Mouse (Mus musculus): ENCODE results near the gene Tmem239. TPM values are rescaled to one million over a fixed set of nuclear protein-coding genes. Genes with fewer than 3 reads are reported as not detected.
A peak's percentile ranks its signal among the peaks of the same experiment; 100 is the strongest.

Tmem239 gene
- polyA plus RNA-seq, 1 experiment: not detected

GRCm38 (mm10) chr2:130436769-130437168 is 30.5 kb downstream of the Tmem239 start:
- Histone ChIP-seq H3K4me1 (ENCODE audit: control insufficient read depth, insufficient read depth, insufficient read length) (no peaks in the 10 kb centered on the region), H3K36me3 (ENCODE audit: control insufficient read depth, insufficient read depth, low read length) (peaks cover 34% of the 10 kb centered on the region), H3K27me3 (ENCODE audit: control insufficient read depth, insufficient read depth, low read length) (no peaks in the 10 kb centered on the region), H3K27ac (ENCODE audit: insufficient read depth, low read length) (no peak overlapping the region), H3K4me3 (ENCODE audit: extremely low read depth, insufficient read depth, insufficient read length) (no peak overlapping the region)
- WGBS: 89% methylated on average over 1 of the region's 1 CpGs
- no peak for DNase-seq (ENCODE audit: low read depth in 1 of 2, low spot score in 2 of 2)
- no peak for TF ChIP-seq POLR2A (IDR thresholded peaks at IDR 0.05; ENCODE audit: low read depth, low read length)

DNA sequence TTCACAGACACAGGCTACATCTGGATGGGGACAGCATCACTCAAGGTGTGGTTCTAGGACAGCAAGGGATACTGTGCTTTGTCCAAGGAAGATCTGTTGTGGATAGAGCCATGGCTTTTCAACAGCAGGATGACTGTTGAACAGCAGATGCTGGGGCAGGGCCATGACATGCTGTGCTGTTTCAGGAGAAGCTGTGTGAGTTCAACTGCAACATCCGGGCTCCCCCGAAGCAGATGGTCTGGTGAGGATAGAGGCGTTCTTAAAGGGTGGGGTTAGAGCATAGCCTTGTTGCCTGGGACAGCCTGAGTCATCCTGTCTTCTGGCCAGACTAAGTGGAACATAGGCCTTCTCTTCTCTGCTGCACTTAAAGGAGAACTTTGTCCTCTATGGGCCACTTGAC is 32.6 kb downstream of the Tmem239 start:
- Histone ChIP-seq H3K27ac (ENCODE audit: insufficient read depth, low read length) (no peak overlapping the region), H3K27me3 (ENCODE audit: control insufficient read depth, insufficient read depth, low read length) (no peaks in the 10 kb centered on the region), H3K4me1 (ENCODE audit: control insufficient read depth, insufficient read depth, insufficient read length) (no peaks in the 10 kb centered on the region), H3K4me3 (ENCODE audit: extremely low read depth, insufficient read depth, insufficient read length) (no peak overlapping the region), H3K36me3 (ENCODE audit: control insufficient read depth, insufficient read depth, low read length) (peaks cover 52% of the 10 kb centered on the region)
- DNase-seq (ENCODE audit: low read depth in 1 of 2, low spot score in 2 of 2): no peak
- TF ChIP-seq POLR2A (IDR thresholded peaks at IDR 0.05; ENCODE audit: low read depth, low read length) (no peak), CTCF (IDR thresholded peaks at IDR 0.05; ENCODE audit: extremely low read depth, insufficient read depth, insufficient read length, insufficient replicate concordance) (no peak)
- WGBS: 87% methylated on average over 3 of the region's 3 CpGs

DNA sequence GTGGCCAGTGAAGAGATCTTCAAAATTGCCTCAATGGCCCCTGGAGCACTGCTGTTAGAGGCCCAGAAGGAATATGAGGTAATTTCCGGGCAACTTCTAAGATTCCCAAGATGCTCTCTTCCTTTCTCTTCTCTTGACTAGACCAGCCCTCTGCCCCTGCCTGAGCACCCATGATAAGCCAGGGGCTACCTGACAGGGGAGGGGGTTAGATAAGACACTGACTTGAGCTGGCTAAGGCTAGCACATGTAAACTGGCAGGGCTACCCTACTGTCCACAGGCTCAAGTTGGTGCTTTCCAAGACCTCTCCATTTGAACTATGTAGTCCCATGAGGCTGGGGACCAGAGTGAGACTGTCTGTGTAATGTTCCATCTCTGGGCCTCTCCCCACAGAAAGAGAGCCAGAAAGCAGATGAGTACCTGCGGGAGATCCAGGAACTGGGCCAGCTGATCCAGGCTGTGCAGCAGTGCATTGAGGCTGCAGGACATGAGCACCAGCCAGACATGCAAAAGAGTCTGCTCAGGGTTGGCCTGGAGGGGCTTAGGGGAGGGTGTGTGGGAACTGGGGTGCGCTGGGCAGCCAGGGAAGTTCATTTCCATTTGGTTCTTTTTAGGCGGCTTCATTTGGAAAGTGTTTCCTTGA is 33.7 kb downstream of the Tmem239 start:
- H3K4me1 ChIP-seq (ENCODE audit: control insufficient read depth, insufficient read depth, insufficient read length): no peaks in the 10 kb centered on the region
- H3K27me3 ChIP-seq (ENCODE audit: control insufficient read depth, insufficient read depth, low read length): no peaks in the 10 kb centered on the region
- no peak overlapping the region for H3K4me3 ChIP-seq (ENCODE audit: extremely low read depth, insufficient read depth, insufficient read length)
- DNase-seq (ENCODE audit: low read depth in 1 of 2, low spot score in 2 of 2): no peak
- WGBS: 92% methylated on average over 4 of the region's 4 CpGs
- H3K27ac ChIP-seq (ENCODE audit: insufficient read depth, low read length): no peak overlapping the region
- peaks cover 56% of the 10 kb centered on the region for H3K36me3 ChIP-seq (ENCODE audit: control insufficient read depth, insufficient read depth, low read length)
- no peak for TF ChIP-seq CTCF (IDR thresholded peaks at IDR 0.05; ENCODE audit: extremely low read depth, insufficient read depth, insufficient read length, insufficient replicate concordance)
- TF ChIP-seq POLR2A (IDR thresholded peaks at IDR 0.05; ENCODE audit: low read depth, low read length): no peak

DNA sequence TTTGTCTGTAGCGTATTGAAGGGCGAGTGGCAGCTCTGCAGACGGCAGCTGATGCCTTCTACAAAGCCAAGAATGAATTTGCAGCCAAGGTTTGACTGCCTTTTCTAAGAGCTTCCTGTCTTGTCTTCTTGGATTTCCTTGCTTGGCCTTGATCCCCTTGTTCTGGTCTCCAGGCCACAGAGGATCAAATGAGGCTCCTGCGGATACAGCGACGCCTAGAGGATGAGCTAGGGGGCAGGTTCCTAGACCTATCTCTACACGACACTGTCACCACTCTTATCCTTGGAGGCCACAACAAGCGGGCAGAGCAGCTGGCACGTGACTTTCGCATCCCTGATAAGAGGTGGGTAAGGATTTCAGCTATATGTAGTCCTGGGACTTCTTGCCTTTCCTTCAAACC is 35.9 kb downstream of the Tmem239 start:
- Histone ChIP-seq H3K27me3 (ENCODE audit: control insufficient read depth, insufficient read depth, low read length) (no peaks in the 10 kb centered on the region), H3K36me3 (ENCODE audit: control insufficient read depth, insufficient read depth, low read length) (peaks cover 56% of the 10 kb centered on the region), H3K4me3 (ENCODE audit: extremely low read depth, insufficient read depth, insufficient read length) (no peak overlapping the region), H3K27ac (ENCODE audit: insufficient read depth, low read length) (no peak overlapping the region), H3K4me1 (ENCODE audit: control insufficient read depth, insufficient read depth, insufficient read length) (no peaks in the 10 kb centered on the region)
- no peak for DNase-seq (ENCODE audit: low read depth in 1 of 2, low spot score in 2 of 2)
- TF ChIP-seq POLR2A (IDR thresholded peaks at IDR 0.05; ENCODE audit: low read depth, low read length) (no peak), CTCF (IDR thresholded peaks at IDR 0.05; ENCODE audit: extremely low read depth, insufficient read depth, insufficient read length, insufficient replicate concordance) (no peak)
- 88% methylated on average over 10 of the region's 10 CpGs for WGBS

DNA sequence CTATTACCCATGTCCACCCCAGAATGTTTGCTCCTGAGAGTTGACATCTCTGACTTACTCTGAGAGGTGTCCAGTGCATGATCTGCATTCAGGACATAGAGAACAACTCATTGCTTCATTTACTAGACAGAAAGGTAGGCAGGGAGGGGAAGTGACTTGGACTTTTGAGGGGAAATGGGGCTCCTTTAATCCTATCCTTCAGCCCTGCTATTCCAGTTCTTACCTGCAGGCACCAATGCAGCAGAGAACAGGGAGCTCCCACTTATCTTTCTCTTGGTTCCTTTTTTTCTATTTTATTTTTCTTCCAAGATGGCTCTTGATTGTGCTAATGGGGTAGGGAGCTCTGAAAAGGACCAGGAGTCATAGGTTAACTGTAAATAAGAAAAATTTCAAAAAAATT is 42.2 kb downstream of the Tmem239 start:
- no peak for DNase-seq (ENCODE audit: low read depth in 1 of 2, low spot score in 2 of 2)
- no peak overlapping the region for H3K4me3 ChIP-seq (ENCODE audit: extremely low read depth, insufficient read depth, insufficient read length)
- no peaks in the 10 kb centered on the region for H3K27me3 ChIP-seq (ENCODE audit: control insufficient read depth, insufficient read depth, low read length)
- TF ChIP-seq CTCF (IDR thresholded peaks at IDR 0.05; ENCODE audit: extremely low read depth, insufficient read depth, insufficient read length, insufficient replicate concordance) (no peak), POLR2A (IDR thresholded peaks at IDR 0.05; ENCODE audit: low read depth, low read length) (no peak)
- H3K27ac ChIP-seq (ENCODE audit: insufficient read depth, low read length): no peak overlapping the region
- H3K36me3 ChIP-seq (ENCODE audit: control insufficient read depth, insufficient read depth, low read length): peaks cover 6% of the 10 kb centered on the region
- no peaks in the 10 kb centered on the region; the same call in 1 of the 2 replicates for H3K4me1 ChIP-seq (ENCODE audit: control insufficient read depth, insufficient read depth, insufficient read length)

- H3K27ac ChIP-seq (ENCODE audit: insufficient read depth, low read length): no peak overlapping the region
- 10% methylated on average over 17 of the region's 17 CpGs for WGBS
- no peaks in the 10 kb centered on the region for H3K27me3 ChIP-seq (ENCODE audit: control insufficient read depth, insufficient read depth, low read length)
- H3K36me3 ChIP-seq (ENCODE audit: control insufficient read depth, insufficient read depth, low read length): peaks cover 2% of the 10 kb centered on the region; the same call in 1 of the 2 replicates
- peak in 1 of 2 experiments; percentile 10 for DNase-seq (ENCODE audit: low read depth in 1 of 2, low spot score in 2 of 2)
- peak overlapping the region; percentile 95 for H3K4me3 ChIP-seq (ENCODE audit: extremely low read depth, insufficient read depth, insufficient read length)
- no peaks in the 10 kb centered on the region; the same call in 1 of the 2 replicates for H3K4me1 ChIP-seq (ENCODE audit: control insufficient read depth, insufficient read depth, insufficient read length)
- TF ChIP-seq POLR2A (IDR thresholded peaks at IDR 0.05; ENCODE audit: low read depth, low read length) (no peak), CTCF (IDR thresholded peaks at IDR 0.05; ENCODE audit: extremely low read depth, insufficient read depth, insufficient read length, insufficient replicate concordance) (no peak)
These were observed 42.9 kb downstream of the Tmem239 start for GRCm38 (mm10) chr2:130449021-130449793.

All from spleen, adult 2 months (tissue).